Mouse (Mus musculus): ENCODE results near the gene Slc16a14. TPM values are rescaled to one million over a fixed set of nuclear protein-coding genes. Genes with fewer than 3 reads are reported as not detected.

The Slc16a14 gene
- polyA plus RNA-seq, 1 experiment from 2014 or later = 20.6 TPM

- H3K27me3 ChIP-seq = no peaks in the 10 kb centered on the region
- H3K27ac ChIP-seq = no peak overlapping the region
- peaks cover 14% of the 10 kb centered on the region; the same call in 1 of the 2 replicates for H3K36me3 ChIP-seq
- no peak overlapping the region for H3K4me3 ChIP-seq (replicated peaks)
- no peaks in the 10 kb centered on the region for H3K4me1 ChIP-seq (replicated peaks)
- no peak overlapping the region for H3K4me2 ChIP-seq (replicated peaks)
- no peak for ATAC-seq
- WGBS = 96% methylated on average over 6 of the region's 6 CpGs
- H3K9me3 ChIP-seq = 0 out of 2 replicates have a peak, but pooled peaks cover 2% of the 10 kb centered on the region
- no peak overlapping the region for H3K9ac ChIP-seq (replicated peaks)
Measured at GRCm38 (mm10) chr1:84899156-84899555, 35.8 kb downstream of the Slc16a14 start.

DNA sequence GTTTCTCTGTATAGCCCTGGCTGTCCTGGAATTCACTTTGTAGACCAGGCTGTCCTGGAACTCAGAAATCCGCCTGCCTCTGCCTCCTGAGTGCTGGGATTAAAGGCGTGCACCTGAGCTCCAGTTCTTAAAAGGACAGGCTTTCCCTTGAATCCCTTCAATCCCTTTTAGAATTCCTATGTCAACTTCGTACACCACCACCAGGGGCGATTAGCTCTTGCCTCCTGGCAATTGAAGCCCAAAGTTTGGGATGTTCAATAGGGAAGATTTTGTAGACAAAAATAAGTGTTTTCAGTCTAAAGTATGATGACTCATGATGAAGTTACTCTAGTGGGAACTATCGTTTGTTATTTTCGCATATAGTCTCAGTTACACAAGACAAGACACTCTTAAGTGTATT is 37.6 kb downstream of the Slc16a14 start:
- no peak overlapping the region for H3K4me2 ChIP-seq (replicated peaks)
- H3K9ac ChIP-seq (replicated peaks) = no peak overlapping the region
- H3K9me3 ChIP-seq = 0 out of 2 replicates have a peak, but pooled peaks cover 2% of the 10 kb centered on the region
- no peak overlapping the region for H3K27ac ChIP-seq
- WGBS = 86% methylated on average over 6 of the region's 6 CpGs
- no peaks in the 10 kb centered on the region for H3K4me1 ChIP-seq (replicated peaks)
- ATAC-seq = no peak
- peaks cover 10% of the 10 kb centered on the region; the same call in 1 of the 2 replicates for H3K36me3 ChIP-seq
- no peaks in the 10 kb centered on the region for H3K27me3 ChIP-seq
- H3K4me3 ChIP-seq (replicated peaks) = no peak overlapping the region

DNA sequence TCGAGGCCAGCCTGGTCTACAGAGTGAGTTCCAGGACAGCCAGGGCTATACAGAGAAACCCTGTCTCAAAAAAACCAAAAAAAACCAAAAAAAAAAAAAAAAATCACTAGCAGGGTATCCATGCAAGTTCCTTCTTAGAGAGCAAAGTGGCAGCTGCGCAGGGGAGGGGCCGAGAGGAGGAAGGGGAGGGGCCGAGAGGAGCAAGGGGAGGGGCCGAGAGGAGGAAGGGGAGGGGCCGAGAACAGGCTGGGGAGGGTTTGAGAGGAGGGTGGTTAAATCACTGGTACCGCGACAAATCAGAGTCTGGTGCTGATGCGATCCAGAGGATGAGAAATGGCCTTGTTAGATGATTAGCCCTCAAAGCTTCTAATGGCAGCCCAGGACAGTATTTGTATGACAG is 43.2 kb downstream of the Slc16a14 start:
- H3K4me1 ChIP-seq (replicated peaks) = peaks cover 16% of the 10 kb centered on the region
- no peaks in the 10 kb centered on the region for H3K36me3 ChIP-seq
- ATAC-seq = no peak
- no peaks in the 10 kb centered on the region for H3K27me3 ChIP-seq
- H3K4me2 ChIP-seq (replicated peaks) = no peak overlapping the region
- H3K27ac ChIP-seq = no peak overlapping the region
- H3K4me3 ChIP-seq (replicated peaks) = no peak overlapping the region
- H3K9ac ChIP-seq (replicated peaks) = no peak overlapping the region
- 0 out of 2 replicates have a peak, but pooled peaks cover 2% of the 10 kb centered on the region for H3K9me3 ChIP-seq
- WGBS = 93% methylated on average over 9 of the region's 9 CpGs

DNA sequence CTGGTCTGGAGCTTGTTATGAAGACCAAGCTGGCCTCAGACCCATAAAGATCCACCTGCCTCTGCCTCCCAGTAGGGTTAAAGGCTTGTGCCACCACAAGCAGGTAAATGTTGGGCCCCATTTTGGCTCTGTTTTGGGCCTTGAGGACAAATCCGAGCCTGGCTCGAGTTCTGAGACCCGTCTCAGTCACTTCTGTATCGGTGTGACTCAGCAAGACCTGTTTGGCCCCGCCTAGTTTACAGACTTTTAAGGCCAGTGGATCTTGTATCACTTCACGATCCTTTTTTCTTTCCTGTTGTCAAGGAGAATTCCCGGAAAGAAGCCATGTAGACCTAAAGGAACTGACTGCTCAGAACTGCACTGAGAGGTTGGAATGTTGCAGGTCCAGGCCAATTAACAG is 44.4 kb downstream of the Slc16a14 start:
- ATAC-seq = peak; percentile 37
- H3K27me3 ChIP-seq = no peaks in the 10 kb centered on the region
- no peaks in the 10 kb centered on the region for H3K36me3 ChIP-seq
- H3K9me3 ChIP-seq = no peaks in the 10 kb centered on the region
- H3K4me1 ChIP-seq (replicated peaks) = peaks cover 16% of the 10 kb centered on the region
- H3K9ac ChIP-seq (replicated peaks) = no peak overlapping the region
- peak overlapping the region; percentile 29; the same call in 1 of the 2 replicates for H3K4me2 ChIP-seq (replicated peaks)
- peak overlapping the region; percentile 91 for H3K27ac ChIP-seq
- 61% methylated on average over 7 of the region's 7 CpGs for WGBS
- H3K4me3 ChIP-seq (replicated peaks) = no peak overlapping the region

DNA sequence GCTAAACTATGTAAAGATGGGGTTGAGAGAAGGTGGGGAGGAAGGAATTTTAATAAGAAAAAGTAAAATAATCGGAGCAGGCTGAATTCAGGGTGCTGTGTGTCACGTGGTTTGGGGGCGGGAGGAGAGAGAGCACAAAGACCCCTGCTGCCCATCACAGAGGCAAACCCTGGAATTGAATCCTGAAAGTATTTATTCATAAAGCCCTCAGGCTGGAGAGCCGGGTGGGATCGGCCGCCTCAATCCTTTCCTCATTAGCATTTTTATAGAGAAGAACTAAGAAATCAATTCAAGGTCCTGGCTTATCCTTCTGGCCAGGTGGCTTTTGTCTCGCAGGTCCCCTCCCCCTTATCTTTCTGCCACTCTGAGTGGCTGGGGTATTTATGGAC is 44.9 kb downstream of the Slc16a14 start:
- no peaks in the 10 kb centered on the region for H3K36me3 ChIP-seq
- H3K4me2 ChIP-seq (replicated peaks) = peak overlapping the region; percentile 29
- H3K27me3 ChIP-seq = no peaks in the 10 kb centered on the region
- H3K4me3 ChIP-seq (replicated peaks) = no peak overlapping the region
- 3% methylated on average over 7 of the region's 7 CpGs for WGBS
- H3K9ac ChIP-seq (replicated peaks) = no peak overlapping the region
- ATAC-seq = peak; percentile 90
- H3K9me3 ChIP-seq = no peaks in the 10 kb centered on the region
- peak overlapping the region; percentile 91 for H3K27ac ChIP-seq
- H3K4me1 ChIP-seq (replicated peaks) = peaks cover 16% of the 10 kb centered on the region

GRCm38 (mm10) chr1:84889330-84890004 is 45.5 kb downstream of the Slc16a14 start:
- Histone ChIP-seq H3K4me2 (replicated peaks) (peak overlapping the region; percentile 29), H3K27ac (peak overlapping the region; percentile 91), H3K27me3 (no peaks in the 10 kb centered on the region), H3K36me3 (no peaks in the 10 kb centered on the region), H3K4me3 (replicated peaks) (no peak overlapping the region), H3K9me3 (no peaks in the 10 kb centered on the region), H3K9ac (replicated peaks) (no peak overlapping the region), H3K4me1 (replicated peaks) (peaks cover 16% of the 10 kb centered on the region)
- 23% methylated on average over 8 of the region's 8 CpGs for WGBS
- ATAC-seq = peak; percentile 77

DNA sequence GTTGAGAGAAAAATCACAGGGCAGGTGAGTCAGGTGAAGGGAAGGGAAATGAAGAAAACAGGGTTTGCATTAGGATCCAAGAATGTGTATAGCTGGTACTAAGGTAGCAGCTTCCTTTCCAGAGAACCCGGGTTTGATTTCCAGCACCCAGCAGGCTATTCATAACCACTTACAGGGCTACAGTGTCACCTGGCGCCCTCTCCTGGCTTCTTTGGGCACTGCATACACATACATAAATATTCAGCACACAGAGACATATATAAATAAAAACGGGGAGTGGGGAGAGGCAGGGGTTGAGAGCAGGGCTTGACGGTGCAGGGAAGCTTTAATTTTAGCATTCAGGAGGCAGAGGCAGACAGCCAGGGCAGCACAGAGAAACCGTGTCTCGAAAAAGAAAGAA is 49.0 kb downstream of the Slc16a14 start:
- no peak overlapping the region for H3K9ac ChIP-seq (replicated peaks)
- H3K36me3 ChIP-seq = no peaks in the 10 kb centered on the region
- H3K27ac ChIP-seq = no peak overlapping the region
- H3K4me1 ChIP-seq (replicated peaks) = peaks cover 16% of the 10 kb centered on the region
- H3K4me2 ChIP-seq (replicated peaks) = no peak overlapping the region
- no peak overlapping the region for H3K4me3 ChIP-seq (replicated peaks)
- no peaks in the 10 kb centered on the region for H3K27me3 ChIP-seq
- no peaks in the 10 kb centered on the region for H3K9me3 ChIP-seq
- no peak for ATAC-seq
- WGBS = 90% methylated on average over 6 of the region's 6 CpGs

DNA sequence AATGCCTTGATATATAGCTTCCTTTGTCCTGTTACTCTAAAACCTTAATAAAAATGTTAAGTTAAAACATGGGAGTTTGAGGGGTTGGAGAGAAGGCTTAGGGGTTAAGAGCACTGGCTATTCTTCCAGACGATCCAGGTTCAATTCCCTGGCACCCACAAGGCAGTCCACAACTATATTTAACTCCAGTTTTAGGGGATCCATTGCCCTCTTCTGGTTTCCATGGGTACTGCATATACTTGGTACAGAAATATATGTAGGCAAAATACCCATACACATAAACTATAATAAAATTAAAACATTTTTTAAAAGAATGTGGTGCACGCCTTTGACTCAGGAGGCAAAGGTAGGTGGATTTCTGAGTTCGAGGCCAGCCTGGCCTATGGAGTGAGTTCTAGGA is 49.8 kb downstream of the Slc16a14 start:
- Histone ChIP-seq H3K36me3 (no peaks in the 10 kb centered on the region), H3K4me2 (replicated peaks) (no peak overlapping the region), H3K4me3 (replicated peaks) (no peak overlapping the region), H3K27ac (no peak overlapping the region), H3K4me1 (replicated peaks) (peaks cover 12% of the 10 kb centered on the region), H3K9ac (replicated peaks) (no peak overlapping the region), H3K27me3 (no peaks in the 10 kb centered on the region), H3K9me3 (no peaks in the 10 kb centered on the region)
- no peak for ATAC-seq
- 88% methylated on average over 3 of the region's 3 CpGs for WGBS

- Histone ChIP-seq H3K27me3 (no peaks in the 10 kb centered on the region), H3K9ac (replicated peaks) (no peak overlapping the region), H3K27ac (no peak overlapping the region), H3K4me3 (replicated peaks) (no peak overlapping the region), H3K36me3 (no peaks in the 10 kb centered on the region), H3K4me2 (replicated peaks) (no peak overlapping the region), H3K9me3 (no peaks in the 10 kb centered on the region), H3K4me1 (replicated peaks) (no peaks in the 10 kb centered on the region)
- 71% methylated on average over 4 of the region's 4 CpGs for WGBS
- ATAC-seq = no peak
Measured at GRCm38 (mm10) chr1:84883889-84884288, 51.0 kb downstream of the Slc16a14 start.

DNA sequence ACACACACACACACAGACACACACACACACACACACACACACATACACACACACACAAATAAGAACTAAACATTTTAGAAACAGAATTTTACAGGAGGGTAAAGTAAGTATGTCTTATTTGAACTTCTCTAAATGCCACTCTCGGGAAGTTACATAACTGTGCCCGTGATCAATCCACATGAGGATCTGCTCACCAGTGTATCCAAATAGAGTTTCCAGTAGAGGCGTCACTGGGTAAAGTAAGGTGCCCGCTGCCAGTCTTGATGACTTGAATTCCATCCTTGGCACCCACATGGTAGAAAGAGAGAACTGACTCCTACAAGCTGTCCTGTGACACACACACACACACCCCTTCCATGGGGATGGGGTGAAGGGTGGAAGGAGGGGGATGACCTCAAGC is 52.0 kb downstream of the Slc16a14 start:
- ATAC-seq = no peak
- no peaks in the 10 kb centered on the region for H3K27me3 ChIP-seq
- H3K27ac ChIP-seq = no peak overlapping the region
- H3K4me2 ChIP-seq (replicated peaks) = no peak overlapping the region
- no peaks in the 10 kb centered on the region for H3K36me3 ChIP-seq
- 93% methylated on average over 4 of the region's 4 CpGs for WGBS
- H3K9me3 ChIP-seq = no peaks in the 10 kb centered on the region
- no peaks in the 10 kb centered on the region for H3K4me1 ChIP-seq (replicated peaks)
- no peak overlapping the region for H3K9ac ChIP-seq (replicated peaks)
- no peak overlapping the region for H3K4me3 ChIP-seq (replicated peaks)

GRCm38 (mm10) chr1:84882066-84882532 is 52.8 kb downstream of the Slc16a14 start:
- WGBS = 33% methylated on average over 2 of the region's 2 CpGs
- Histone ChIP-seq H3K9me3 (no peaks in the 10 kb centered on the region), H3K27me3 (no peaks in the 10 kb centered on the region), H3K9ac (replicated peaks) (no peak overlapping the region), H3K4me1 (replicated peaks) (no peaks in the 10 kb centered on the region), H3K27ac (no peak overlapping the region), H3K4me3 (replicated peaks) (no peak overlapping the region), H3K36me3 (no peaks in the 10 kb centered on the region), H3K4me2 (replicated peaks) (no peak overlapping the region)
- 0 out of 2 replicates have a peak, but pooled peaks have one; percentile 55 for ATAC-seq

- ATAC-seq = no peak
- Histone ChIP-seq H3K9me3 (no peaks in the 10 kb centered on the region), H3K4me2 (replicated peaks) (no peak overlapping the region), H3K4me1 (replicated peaks) (no peaks in the 10 kb centered on the region), H3K36me3 (no peaks in the 10 kb centered on the region), H3K9ac (replicated peaks) (no peak overlapping the region), H3K27ac (no peak overlapping the region), H3K27me3 (no peaks in the 10 kb centered on the region), H3K4me3 (replicated peaks) (no peak overlapping the region)
- 64% methylated on average over 11 of the region's 11 CpGs for WGBS
Measured at GRCm38 (mm10) chr1:84881248-84882065, 53.5 kb downstream of the Slc16a14 start.

Measured in midbrain, embryonic 13.5 days (tissue).